Mouse (Mus musculus) CH12.LX (cell line): ENCODE results near the gene Hoxa11. TPM values are rescaled to one million over a fixed set of nuclear protein-coding genes. Genes with fewer than 3 reads are reported as not detected.

Experiments used
- DNase-seq: peaks from one replicate; pipeline ENCODE4 v3.0.0-alpha.2; 2013; ENCODE audit errors: extremely low read depth
- H3K27ac ChIP-seq: 2 replicates; pipeline ENCODE4 v1.5.1; 2012; ENCODE audit warnings: low read depth, mild to moderate bottlenecking, control low read depth, moderate library complexity; ENCODE audit not compliant: insufficient read depth
- H3K27me3 ChIP-seq: replicated peaks from 2 replicates; pipeline ENCODE3; 2012; ENCODE audit warnings: inconsistent platforms
- H3K36me3 ChIP-seq, 2 experiments: replicated peaks in 1 of 2; 2 replicates each; pipeline versions ENCODE3 to v1.6.1; 2012; ENCODE audit warnings: inconsistent platforms in 1 of 2, low read length in 1 of 2, mild to moderate bottlenecking in 1 of 2, mixed read lengths in 1 of 2, moderate library complexity in 1 of 2; ENCODE audit not compliant: control insufficient read depth in 1 of 2, insufficient read depth in 1 of 2
- H3K4me1 ChIP-seq, 2 experiments: 2 replicates each; pipeline ENCODE4 v1.6.1; 2012; ENCODE audit warnings: inconsistent platforms in 1 of 2, moderate library complexity in 1 of 2; ENCODE audit not compliant: insufficient read depth in 2 of 2, control insufficient read depth in 1 of 2
- H3K4me2 ChIP-seq: 2 replicates; pipeline ENCODE4 v1.6.1; 2012; ENCODE audit warnings: low read depth, mild to moderate bottlenecking, control low read depth; ENCODE audit not compliant: poor library complexity, insufficient read depth, severe bottlenecking
- H3K4me3 ChIP-seq, 3 experiments: fragments of 150-350 bp in 1 of 3; sonication (generic) in 1 of 3; replicated peaks in 1 of 3; 2 replicates each; pipeline versions ENCODE3 to v1.5.1; 2011 to 2012; ENCODE audit warnings: low read depth in 2 of 3, low read length in 2 of 3, mild to moderate bottlenecking in 2 of 3, moderate library complexity in 2 of 3, control low read depth in 1 of 3, improper control_type of control experiment in 1 of 3, inconsistent platforms in 1 of 3, mixed read lengths in 1 of 3; ENCODE audit not compliant: poor library complexity in 1 of 3
- H3K79me2 ChIP-seq: replicated peaks from 2 replicates; pipeline ENCODE4 v1.6.1; 2012; ENCODE audit warnings: mild to moderate bottlenecking, moderate library complexity; ENCODE audit not compliant: control insufficient read depth, poor library complexity, insufficient read depth, severe bottlenecking; ENCODE audit errors: extremely low read depth
- H3K9ac ChIP-seq: 2 replicates; pipeline ENCODE4 v1.6.1; 2012; ENCODE audit warnings: low read depth, mild to moderate bottlenecking, control low read depth, moderate library complexity; ENCODE audit not compliant: insufficient read depth
- H3K9me3 ChIP-seq: replicated peaks from 2 replicates; pipeline ENCODE3; 2012; ENCODE audit warnings: low read length, inconsistent platforms, mixed read lengths
- CHD2 ChIP-seq: IDR thresholded peaks from 2 replicates; pipeline ENCODE4 v1.6.1; 2011; ENCODE audit warnings: low read length, improper control_type of control experiment
- ELF1 ChIP-seq: IDR thresholded peaks from 2 replicates; pipeline ENCODE4 v1.6.1; 2014; ENCODE audit warnings: low read depth, mild to moderate bottlenecking, inconsistent platforms, low read length, improper control_type of control experiment
- EP300 ChIP-seq: IDR thresholded peaks from 2 replicates; pipeline ENCODE4 v1.6.1; 2011; ENCODE audit warnings: low read length, improper control_type of control experiment
- IRF4 ChIP-seq: IDR thresholded peaks from 2 replicates; pipeline ENCODE4 v1.6.1; 2014; ENCODE audit warnings: low read depth, mild to moderate bottlenecking, inconsistent platforms, low read length, improper control_type of control experiment
- JUN ChIP-seq: IDR thresholded peaks from 2 replicates; pipeline ENCODE4 v1.6.1; 2011; ENCODE audit warnings: low read depth, mild to moderate bottlenecking, low read length, improper control_type of control experiment, moderate library complexity; ENCODE audit not compliant: insufficient read depth
- JUND ChIP-seq: conservative IDR thresholded peaks from 2 replicates; pipeline ENCODE4 v1.6.1; 2011; ENCODE audit warnings: low read depth, low read length, improper control_type of control experiment
- MAFK ChIP-seq: IDR thresholded peaks from 2 replicates; pipeline ENCODE4 v1.6.1; 2011; ENCODE audit warnings: low read length, improper control_type of control experiment; ENCODE audit not compliant: insufficient replicate concordance
- MAX ChIP-seq: IDR thresholded peaks from 2 replicates; pipeline ENCODE4 v1.6.1; 2011; ENCODE audit warnings: low read length, improper control_type of control experiment
- MAZ ChIP-seq: IDR thresholded peaks from 2 replicates; pipeline ENCODE4 v1.6.1; 2012; ENCODE audit warnings: low read depth, mild to moderate bottlenecking, inconsistent platforms, low read length, improper control_type of control experiment, moderate library complexity
- MEF2A ChIP-seq: IDR thresholded peaks from 2 replicates; pipeline ENCODE4 v1.6.1; 2014; ENCODE audit warnings: low read depth, mild to moderate bottlenecking, inconsistent platforms, low read length, improper control_type of control experiment, borderline replicate concordance
- MYC ChIP-seq: IDR thresholded peaks from 2 replicates; pipeline ENCODE4 v1.6.1; 2011; ENCODE audit warnings: low read depth, mild to moderate bottlenecking, improper control_type of control experiment, low read length
- NELFE ChIP-seq: IDR thresholded peaks from 2 replicates; pipeline ENCODE4 v1.6.1; 2011; ENCODE audit warnings: low read depth, low read length, improper control_type of control experiment
- PAX5 ChIP-seq: IDR thresholded peaks from 2 replicates; pipeline ENCODE4 v1.6.1; 2012; ENCODE audit warnings: low read length, inconsistent platforms, mixed read lengths
- POLR2AphosphoS2 ChIP-seq: IDR thresholded peaks from 2 replicates; pipeline ENCODE4 v1.6.1; 2011; ENCODE audit warnings: low read depth, low read length, improper control_type of control experiment
- RCOR1 ChIP-seq: conservative IDR thresholded peaks from 2 replicates; pipeline ENCODE4 v1.6.1; 2012; ENCODE audit warnings: low read depth, mild to moderate bottlenecking, inconsistent platforms, low read length, improper control_type of control experiment
- SIN3A ChIP-seq: IDR thresholded peaks from 2 replicates; pipeline ENCODE4 v1.6.1; 2012; ENCODE audit warnings: low read length, improper control_type of control experiment, inconsistent platforms
- TBP ChIP-seq: conservative IDR thresholded peaks from 2 replicates; pipeline ENCODE4 v1.6.1; 2011; ENCODE audit warnings: low read depth, low read length, improper control_type of control experiment
- UBTF ChIP-seq: IDR thresholded peaks from 2 replicates; pipeline ENCODE4 v1.6.1; 2012; ENCODE audit warnings: low read depth, mild to moderate bottlenecking, inconsistent platforms, low read length, improper control_type of control experiment, moderate library complexity
- USF2 ChIP-seq: conservative IDR thresholded peaks from 2 replicates; pipeline ENCODE4 v1.6.1; 2011; ENCODE audit warnings: low read depth, low read length, improper control_type of control experiment
- ZNF384 ChIP-seq: IDR thresholded peaks from 2 replicates; pipeline ENCODE4 v1.6.1; 2012; ENCODE audit warnings: low read depth, low read length, improper control_type of control experiment, inconsistent platforms
- dilution Hi-C: fragments of 300-500 bp; cut with MboI; formaldehyde crosslinking; loops from 2 replicates; pipeline ENCODE4 v1.14.3; 2020; ENCODE audit warnings: low sequenced_read_pairs; ENCODE audit not compliant: extremely low pct_unique_long_range_greater_than_20kb, extremely low pct_ligation_motif_present
- in situ Hi-C: fragments of 300-500 bp; cut with MboI; formaldehyde crosslinking; loops from 3 replicates; pipeline ENCODE4 v1.14.3; 2019; ENCODE audit warnings: low sequenced_read_pairs, low pct_ligation_motif_present, low pct_unique_long_range_greater_than_20kb, mixed read lengths
- polyA plus RNA-seq: library from polyadenylated mRNA; unstranded; fragments of >175 nt; gene quantifications from 2 replicates; pipeline ENCODE4 v1.2.1, GENCODE M21; 2012; ENCODE audit warnings: low read depth; ENCODE audit not compliant: insufficient read length
- total RNA-seq, 2 experiments: library from RNA; depleted of rRNA; stranded (reverse); fragments of 300-350 nt in 1 of 2; fragments of >200 nt in 1 of 2; gene quantifications; 2 replicates each; pipeline ENCODE4 v1.2.3; 2012 to 2014

Hoxa11 gene
- total and polyA plus RNA-seq, 3 experiments, result not detected

DNA sequence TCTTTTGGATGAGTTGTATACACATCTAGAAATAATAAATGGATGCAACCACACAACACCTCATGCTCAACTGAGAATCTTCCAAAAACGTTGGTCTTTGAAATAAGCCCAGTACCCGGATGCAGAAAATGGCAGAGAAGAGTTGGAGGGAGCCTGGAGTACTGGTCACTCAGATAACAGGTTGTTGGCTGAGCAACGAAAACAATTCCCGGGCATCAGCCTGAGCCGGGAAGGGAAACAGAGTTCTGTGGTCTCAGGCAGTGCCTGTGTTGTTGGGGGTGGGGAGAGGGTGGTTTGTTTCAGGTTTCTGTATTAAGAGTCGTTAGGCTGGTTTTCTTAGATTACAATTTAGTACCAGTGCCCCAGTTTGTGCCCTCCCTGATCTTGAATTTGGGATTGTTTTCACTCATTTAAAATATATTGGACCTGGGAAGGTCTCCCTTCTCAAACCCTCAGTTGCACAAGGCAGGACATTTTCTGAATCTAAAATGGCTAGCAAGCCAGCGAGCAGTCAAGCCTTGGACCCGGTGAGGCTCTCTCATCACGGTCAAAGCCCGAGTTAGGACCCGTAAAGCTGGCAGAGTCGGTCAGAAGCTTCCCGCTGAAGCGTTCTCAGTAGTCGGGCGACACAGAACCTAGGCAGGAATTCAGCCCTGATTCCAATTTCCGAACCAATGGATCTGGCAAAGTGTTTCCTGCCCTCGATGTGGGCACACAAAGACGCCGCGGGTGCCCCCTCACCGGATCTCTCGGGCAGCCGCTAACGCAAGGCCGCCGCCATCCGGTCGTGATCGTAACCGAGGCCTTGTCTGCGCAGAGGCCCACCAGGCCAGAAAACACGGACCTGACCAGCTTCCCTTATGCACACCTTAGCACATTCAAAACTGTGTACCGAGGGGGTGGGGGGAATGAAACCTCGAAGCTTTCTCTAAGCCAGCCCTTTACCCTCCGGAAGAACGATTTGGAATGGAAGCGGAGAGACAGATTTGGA, 16.8 kb downstream of the Hoxa11 start:
- dilution Hi-C loops (no loop called here), in situ Hi-C loops (loop anchor here (10.0 kb wide), 2 partner anchors 644 to 1014 kb away; no protein-coding TSS in a partner anchor)
- H3K4me1 ChIP-seq, result no peaks in the 10 kb centered on the region
- H3K36me3 ChIP-seq, result peaks cover 9 to 53% of the 10 kb centered on the region in 2 experiments
- no peaks in the 10 kb centered on the region for H3K27me3 ChIP-seq
- H3K79me2 ChIP-seq, result no peaks in the 10 kb centered on the region
- H3K4me3 ChIP-seq, result no peak overlapping the region
- TF ChIP-seq NELFE, result no peak
- TF ChIP-seq RCOR1, result no peak
- TF ChIP-seq EP300, result no peak
- H3K4me2 ChIP-seq, result no peak overlapping the region
- H3K27ac ChIP-seq, result no peak overlapping the region
- no peak for DNase-seq
- no peak overlapping the region for H3K9ac ChIP-seq
- H3K9me3 ChIP-seq, result peaks cover 43% of the 10 kb centered on the region

DNA sequence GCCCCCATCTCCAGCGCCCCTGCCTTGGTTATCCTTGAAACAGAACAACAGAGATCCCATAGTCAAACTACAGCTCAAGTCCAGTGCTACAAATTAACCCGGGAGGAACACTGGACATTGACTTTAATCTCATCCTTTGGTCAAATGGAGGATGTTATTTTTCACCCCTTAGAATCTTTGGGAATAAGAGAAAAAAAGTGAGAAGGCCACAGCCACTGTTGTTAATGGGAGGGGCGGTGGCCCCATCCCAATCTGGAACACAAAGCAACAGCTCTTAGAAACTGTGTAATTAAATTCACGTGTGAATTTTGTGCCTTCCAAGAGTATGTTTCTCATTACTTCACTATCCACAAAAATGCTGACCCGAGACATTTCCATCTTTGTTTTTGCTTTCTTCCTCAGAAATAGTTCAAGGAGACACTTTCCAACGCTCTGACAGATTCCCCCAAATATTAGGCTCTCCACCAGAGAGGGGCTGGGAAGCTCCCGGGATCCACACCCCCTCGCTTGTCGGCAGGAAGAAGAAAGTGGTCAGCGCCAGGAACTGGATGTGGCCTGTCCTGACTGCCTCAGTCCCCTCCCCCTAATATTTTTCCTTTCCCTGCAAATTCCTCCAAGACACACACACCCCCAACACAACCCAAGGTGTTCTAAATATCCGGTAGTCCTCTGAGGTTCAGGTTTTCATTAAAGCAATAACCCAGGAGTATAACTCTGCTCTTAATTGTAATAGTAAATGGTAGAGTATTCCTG, 18.0 kb downstream of the Hoxa11 start:
- Histone ChIP-seq H3K36me3 (peaks cover 9 to 42% of the 10 kb centered on the region in 2 experiments), H3K27me3 (no peaks in the 10 kb centered on the region), H3K79me2 (no peaks in the 10 kb centered on the region), H3K4me3 (no peak overlapping the region), H3K4me2 (no peak overlapping the region), H3K9ac (no peak overlapping the region), H3K27ac (no peak overlapping the region), H3K4me1 (no peaks in the 10 kb centered on the region), H3K9me3 (peaks cover 32% of the 10 kb centered on the region)
- DNase-seq, result no peak
- no peak for TF ChIP-seq SIN3A
- no peak for TF ChIP-seq UBTF
- no peak for TF ChIP-seq JUND
- dilution Hi-C loops, result no loop called here
- in situ Hi-C loops, result loop anchor here (10.0 kb wide), 2 partner anchors 643 to 1013 kb away; no protein-coding TSS in a partner anchor

DNA sequence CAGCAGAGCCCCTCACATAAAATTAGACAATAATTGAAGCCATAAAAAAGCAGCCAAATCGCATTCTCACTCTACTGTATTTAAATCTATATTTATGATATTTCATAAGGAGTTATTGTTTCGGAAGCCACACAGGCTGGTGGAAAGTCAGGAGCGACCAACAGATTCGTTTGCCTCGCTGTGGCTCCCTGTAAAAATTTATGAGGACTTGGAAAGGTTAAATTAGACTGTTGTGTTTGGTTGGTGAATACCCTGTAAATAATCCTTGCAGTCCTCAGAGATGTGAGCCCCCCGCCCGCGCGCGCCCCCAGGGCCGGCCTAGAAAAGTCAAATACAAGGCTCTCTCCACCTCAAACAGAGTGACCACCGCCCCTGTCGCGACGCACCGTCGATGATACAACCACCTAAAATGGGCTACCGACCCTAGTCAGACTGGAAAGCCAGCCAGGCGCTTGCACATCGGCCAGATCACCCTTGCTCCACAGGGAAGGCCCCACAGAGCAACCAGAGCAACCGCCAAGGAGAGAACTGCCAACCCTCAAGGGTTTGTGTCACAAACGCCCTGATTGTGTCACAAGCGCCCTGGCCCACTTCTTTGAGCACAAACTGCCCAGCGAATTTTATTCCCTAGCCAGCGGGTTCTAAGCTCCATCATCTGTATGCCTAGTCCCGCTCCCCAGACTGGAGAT, 18.9 kb downstream of the Hoxa11 start:
- DNase-seq, result no peak
- no peak overlapping the region for H3K4me2 ChIP-seq
- no peak overlapping the region for H3K27ac ChIP-seq
- dilution Hi-C loops (no loop called here), in situ Hi-C loops (loop anchor here (10.0 kb wide), 2 partner anchors 642 to 1012 kb away; no protein-coding TSS in a partner anchor)
- no peak overlapping the region for H3K4me3 ChIP-seq
- peaks cover 5 to 32% of the 10 kb centered on the region in 2 experiments for H3K36me3 ChIP-seq
- peaks cover 25% of the 10 kb centered on the region for H3K9me3 ChIP-seq
- peaks cover 0 to 6% of the 10 kb centered on the region in 2 experiments; a peak in 2 of 4 replicates for H3K4me1 ChIP-seq
- H3K9ac ChIP-seq, result no peak overlapping the region
- H3K27me3 ChIP-seq, result no peaks in the 10 kb centered on the region
- no peaks in the 10 kb centered on the region for H3K79me2 ChIP-seq
- no peak for TF ChIP-seq JUN
- no peak for TF ChIP-seq MAX
- TF ChIP-seq MEF2A, result no peak
- no peak for TF ChIP-seq MAFK
- TF ChIP-seq ZNF384, result no peak
- no peak for TF ChIP-seq POLR2AphosphoS2
- no peak for TF ChIP-seq UBTF
- no peak for TF ChIP-seq ELF1
- no peak for TF ChIP-seq USF2
- TF ChIP-seq JUND, result no peak
- no peak for TF ChIP-seq CHD2
- no peak for TF ChIP-seq MAZ
- TF ChIP-seq IRF4, result no peak
- no peak for TF ChIP-seq PAX5
- TF ChIP-seq MYC, result no peak
- no peak for TF ChIP-seq NELFE
- TF ChIP-seq TBP, result no peak
